In genomic region chr16:44381578-44381977, GRCm38 (mm10) we compare ENCODE assay signal across 21 mouse cellular contexts. TPM values are rescaled to one million over a fixed set of nuclear protein-coding genes. Genes with fewer than 3 reads are reported as not detected.
DNase-seq lines count a peak whose midpoint lies in the region; ATAC-seq and TF ChIP-seq lines count a peak whose summit lies in the region.
"Had no signal": no experiment of that assay in that cellular context is flagged by ENCODE, and none has a peak within 500 bp of the region (broad histone marks: within the 10 kb centered on the region; RNA-seq: fewer than 3 reads in every experiment).

No protein-coding gene starts in this region.

- no peak overlapping the region for H3K4me3 ChIP-seq in forebrain, embryonic 12.5 days (replicated peaks)
- H3K4me3 ChIP-seq in forebrain, embryonic 13.5 days = no peak overlapping the region
- H3K4me3 ChIP-seq in midbrain, embryonic 10.5 days = no peak overlapping the region
- no peak overlapping the region for H3K4me3 ChIP-seq in midbrain, embryonic 15.5 days
- no peak overlapping the region for H3K4me3 ChIP-seq in limb, embryonic 11.5 days (ENCODE audit: low read depth, low read length)
- H3K4me3 ChIP-seq: forebrain, embryonic 15.5 days; heart, embryonic 13.5 days had no signal

- WGBS in forebrain, embryonic 12.5 days = 9% methylated on average over 4 of the region's 5 CpGs
- 14% methylated on average over 5 of the region's 5 CpGs for WGBS in forebrain, embryonic 13.5 days
- WGBS in midbrain, embryonic 10.5 days = 18% methylated on average over 5 of the region's 5 CpGs
- 8% methylated on average over 5 of the region's 5 CpGs for WGBS in midbrain, embryonic 15.5 days
- 23% methylated on average over 5 of the region's 5 CpGs for WGBS in limb, embryonic 11.5 days

- no peak overlapping the region for H3K4me2 ChIP-seq in forebrain, embryonic 12.5 days
- no peak overlapping the region for H3K4me2 ChIP-seq in forebrain, embryonic 13.5 days
- no peak overlapping the region for H3K4me2 ChIP-seq in midbrain, embryonic 15.5 days
- H3K4me2 ChIP-seq in limb, embryonic 11.5 days (ENCODE audit: low read depth, severe bottlenecking) = no peak overlapping the region
- H3K4me2 ChIP-seq: forebrain, embryonic 15.5 days; heart, embryonic 13.5 days had no signal

- H3K27me3 ChIP-seq in forebrain, embryonic 12.5 days = no peaks in the 10 kb centered on the region
- H3K27me3 ChIP-seq in forebrain, embryonic 13.5 days = no peaks in the 10 kb centered on the region
- H3K27me3 ChIP-seq in midbrain, embryonic 10.5 days (ENCODE audit: low read depth, poor library complexity, severe bottlenecking) = no peaks in the 10 kb centered on the region
- no peaks in the 10 kb centered on the region for H3K27me3 ChIP-seq in midbrain, embryonic 15.5 days (replicated peaks)
- H3K27me3 ChIP-seq in limb, embryonic 11.5 days (ENCODE audit: control insufficient read depth, insufficient read depth, low read length) = no peaks in the 10 kb centered on the region
- H3K27me3 ChIP-seq: forebrain, embryonic 15.5 days; heart, embryonic 13.5 days had no signal

- no peak overlapping the region for H3K9ac ChIP-seq in forebrain, embryonic 12.5 days
- no peak overlapping the region for H3K9ac ChIP-seq in forebrain, embryonic 13.5 days
- no peak overlapping the region for H3K9ac ChIP-seq in midbrain, embryonic 15.5 days
- H3K9ac ChIP-seq in limb, embryonic 11.5 days (ENCODE audit: low read length) = no peak overlapping the region
- H3K9ac ChIP-seq: forebrain, embryonic 15.5 days; heart, embryonic 13.5 days had no signal

- no peaks in the 10 kb centered on the region for H3K9me3 ChIP-seq in forebrain, embryonic 12.5 days
- no peaks in the 10 kb centered on the region for H3K9me3 ChIP-seq in forebrain, embryonic 13.5 days (replicated peaks)
- H3K9me3 ChIP-seq in midbrain, embryonic 10.5 days (replicated peaks) = no peaks in the 10 kb centered on the region
- no peaks in the 10 kb centered on the region for H3K9me3 ChIP-seq in midbrain, embryonic 15.5 days
- no peaks in the 10 kb centered on the region for H3K9me3 ChIP-seq in limb, embryonic 11.5 days (ENCODE audit: control insufficient read depth, low read length)
- H3K9me3 ChIP-seq: forebrain, embryonic 15.5 days; G1E; heart, embryonic 13.5 days had no signal

- TF ChIP-seq CTCF in brain, embryonic 14.5 days (IDR thresholded peaks at IDR 0.05; ENCODE audit: borderline replicate concordance, extremely low read depth, insufficient read depth, insufficient read length) = no peak

- H3K4me1 ChIP-seq in forebrain, embryonic 12.5 days = peaks cover 13% of the 10 kb centered on the region
- H3K4me1 ChIP-seq in forebrain, embryonic 13.5 days = peaks cover 15% of the 10 kb centered on the region
- H3K4me1 ChIP-seq in midbrain, embryonic 10.5 days = peaks cover 19% of the 10 kb centered on the region
- H3K4me1 ChIP-seq in midbrain, embryonic 15.5 days = no peaks in the 10 kb centered on the region
- H3K4me1 ChIP-seq in limb, embryonic 11.5 days (ENCODE audit: control insufficient read depth, insufficient read depth, low read length) = no peaks in the 10 kb centered on the region

- 0 out of 2 replicates have a peak, but pooled peaks have one; percentile 44 for ATAC-seq in forebrain, embryonic 12.5 days (ENCODE audit: low FRiP score)
- ATAC-seq in forebrain, embryonic 13.5 days = no peak; the same call in 1 of the 2 replicates
- ATAC-seq in midbrain, embryonic 15.5 days (replicated peaks) = no peak
- ATAC-seq in limb, embryonic 11.5 days (ENCODE audit: insufficient number of reproducible peaks, low FRiP score, low TSS enrichment, low read depth) = no peak
- ATAC-seq in CD4-positive, CD25-positive, alpha-beta regulatory T cell, adult 4 months = no peak
- ATAC-seq: forebrain, embryonic 15.5 days had no signal

- peak; percentile 54 for DNase-seq in midbrain, embryonic 10.5 days (ENCODE audit: low spot score)
- peak; percentile 47 for DNase-seq in brain, embryonic 14.5 days (ENCODE audit: low read depth)
- DNase-seq in limb, embryonic 11.5 days (ENCODE audit: low spot score) = peak; percentile 20
- no peak for DNase-seq in thymus, adult 18-20 months
- DNase-seq: adrenal gland, postnatal 25 days; cerebellum, adult 11-12 months; cerebellum, postnatal 14 days; heart, postnatal 36 days; kidney, adult 8-10 months; kidney, postnatal 36 days; lung, adult 2 months; lung, postnatal 4 days; thymus, postnatal 4 days had no signal

- no peak for TF ChIP-seq POLR2A in brain, embryonic 14.5 days (IDR thresholded peaks at IDR 0.05; ENCODE audit: borderline replicate concordance, extremely low read depth, insufficient read depth, insufficient read length, poor library complexity, severe bottlenecking)

- no peak overlapping the region for H3K27ac ChIP-seq in forebrain, embryonic 12.5 days
- no peak overlapping the region for H3K27ac ChIP-seq in forebrain, embryonic 13.5 days
- H3K27ac ChIP-seq in midbrain, embryonic 10.5 days (replicated peaks) = no peak overlapping the region
- H3K27ac ChIP-seq in midbrain, embryonic 15.5 days = no peak overlapping the region
- H3K27ac ChIP-seq in limb, embryonic 11.5 days (replicated peaks; ENCODE audit: low read depth, low read length) = no peak overlapping the region
- H3K27ac ChIP-seq: forebrain, embryonic 15.5 days; heart, embryonic 13.5 days had no signal

- peaks cover 29% of the 10 kb centered on the region for H3K36me3 ChIP-seq in forebrain, embryonic 12.5 days (replicated peaks)
- H3K36me3 ChIP-seq in forebrain, embryonic 13.5 days (ENCODE audit: poor library complexity, severe bottlenecking) = peaks cover 19% of the 10 kb centered on the region
- peaks cover 55% of the 10 kb centered on the region for H3K36me3 ChIP-seq in midbrain, embryonic 10.5 days
- H3K36me3 ChIP-seq in midbrain, embryonic 15.5 days (replicated peaks) = no peaks in the 10 kb centered on the region
- H3K36me3 ChIP-seq in limb, embryonic 11.5 days (ENCODE audit: control insufficient read depth, insufficient read depth, low read length) = peaks cover 3% of the 10 kb centered on the region; the same call in 1 of the 2 replicates
- H3K36me3 ChIP-seq: forebrain, embryonic 15.5 days had no signal

RNA-seq across cellular contexts. Expression of gene Cfap44, which starts 13.0 kb away (rescaled TPM):
- polyA plus RNA-seq in forebrain, embryonic 12.5 days (2016; fragmentation: Nextera tagmentation; extraction: Ambion mirVana) = 2.4 and 3.1 TPM in 2 replicates
- polyA plus RNA-seq in forebrain, embryonic 13.5 days (2015; fragmentation: Nextera tagmentation; extraction: Ambion mirVana) = 2.1 and 4.1 TPM in 2 replicates
- 0.84 and 1.0 TPM in 2 replicates for polyA plus RNA-seq in midbrain, embryonic 10.5 days (2016; fragmentation: Nextera tagmentation; extraction: Ambion mirVana)
- 6.3 TPM in 2 replicates for polyA plus RNA-seq in midbrain, embryonic 15.5 days (2015; fragmentation: Nextera tagmentation; extraction: Ambion mirVana)
- polyA plus RNA-seq in brain, embryonic 14.5 days (2012; rRNA removed) = 6.4 and 11.1 TPM in 2 replicates
- polyA plus RNA-seq in limb, embryonic 11.5 days (2014; fragmentation: Nextera tagmentation; extraction: Ambion mirVana) = 0.81 and 0.92 TPM in 2 replicates
- not detected for polyA plus RNA-seq in CD4-positive, CD25-positive, alpha-beta regulatory T cell, adult 4 months (2017; shearing (Covaris generic))
- polyA plus RNA-seq: G1E; heart, embryonic 13.5 days; liver, adult 2 months had no signal

RNA-seq across cellular contexts. Expression of gene Spice1, which starts 34.7 kb away (rescaled TPM):
- polyA plus RNA-seq in forebrain, embryonic 12.5 days (2016; fragmentation: Nextera tagmentation; extraction: Ambion mirVana) = 36.6 and 37.8 TPM in 2 replicates
- polyA plus RNA-seq in forebrain, embryonic 13.5 days (2015; fragmentation: Nextera tagmentation; extraction: Ambion mirVana) = 26.8 and 28.2 TPM in 2 replicates
- polyA plus RNA-seq in midbrain, embryonic 10.5 days (2016; fragmentation: Nextera tagmentation; extraction: Ambion mirVana) = 34.1 and 35.8 TPM in 2 replicates
- 13.3 and 14.8 TPM in 2 replicates for polyA plus RNA-seq in midbrain, embryonic 15.5 days (2015; fragmentation: Nextera tagmentation; extraction: Ambion mirVana)
- 16.6 and 24.8 TPM in 2 replicates for polyA plus RNA-seq in brain, embryonic 14.5 days (2012; rRNA removed)
- polyA plus RNA-seq in limb, embryonic 11.5 days (2014; fragmentation: Nextera tagmentation; extraction: Ambion mirVana) = 31.8 and 37.2 TPM in 2 replicates
- polyA plus RNA-seq in CD4-positive, CD25-positive, alpha-beta regulatory T cell, adult 4 months (2017; shearing (Covaris generic)) = 10 to 100 TPM; 31.2 to 37.0 TPM

RNA-seq across cellular contexts. Expression of gene Sidt1, which starts 48.6 kb away (rescaled TPM):
- polyA plus RNA-seq in forebrain, embryonic 12.5 days (2016; fragmentation: Nextera tagmentation; extraction: Ambion mirVana) = 0.14 and 0.23 TPM in 2 replicates
- 0.67 and 0.70 TPM in 2 replicates for polyA plus RNA-seq in forebrain, embryonic 13.5 days (2015; fragmentation: Nextera tagmentation; extraction: Ambion mirVana)
- polyA plus RNA-seq in midbrain, embryonic 10.5 days (2016; fragmentation: Nextera tagmentation; extraction: Ambion mirVana) = 0.05 and 0.10 TPM in 2 replicates
- polyA plus RNA-seq in midbrain, embryonic 15.5 days (2015; fragmentation: Nextera tagmentation; extraction: Ambion mirVana) = 12.3 and 14.3 TPM in 2 replicates
- 5.1 and 7.9 TPM in 2 replicates for polyA plus RNA-seq in brain, embryonic 14.5 days (2012; rRNA removed)
- 0.09 and 0.11 TPM in 2 replicates for polyA plus RNA-seq in limb, embryonic 11.5 days (2014; fragmentation: Nextera tagmentation; extraction: Ambion mirVana)
- 10 to 100 TPM; 34.7 to 38.8 TPM for polyA plus RNA-seq in CD4-positive, CD25-positive, alpha-beta regulatory T cell, adult 4 months (2017; shearing (Covaris generic))
- polyA plus RNA-seq: G1E; heart, embryonic 13.5 days had no signal

Comparison
In these comparisons a context has a peak if more than half of its experiments do, and no peak if none do; other contexts are left out.
1. DNase-seq: peak in midbrain, embryonic 10.5 days (single experiment), brain, embryonic 14.5 days (single experiment) and limb, embryonic 11.5 days (single experiment); none in thymus, adult 18-20 months (0 of 2).